Mouse (Mus musculus) lung, postnatal 0 days (tissue): ENCODE measurements around the gene Tdrkh.

Source experiments
- CTCF ChIP-seq: IDR thresholded peaks from 2 replicates; pipeline ENCODE4 v1.5.1; 2016; ENCODE audit warnings: antibody characterized with exemption, mild to moderate bottlenecking
- EP300 ChIP-seq: IDR thresholded peaks from 2 replicates; pipeline ENCODE4 v1.6.1; 2016; ENCODE audit warnings: antibody characterized with exemption, mild to moderate bottlenecking, control low read depth

DNA sequence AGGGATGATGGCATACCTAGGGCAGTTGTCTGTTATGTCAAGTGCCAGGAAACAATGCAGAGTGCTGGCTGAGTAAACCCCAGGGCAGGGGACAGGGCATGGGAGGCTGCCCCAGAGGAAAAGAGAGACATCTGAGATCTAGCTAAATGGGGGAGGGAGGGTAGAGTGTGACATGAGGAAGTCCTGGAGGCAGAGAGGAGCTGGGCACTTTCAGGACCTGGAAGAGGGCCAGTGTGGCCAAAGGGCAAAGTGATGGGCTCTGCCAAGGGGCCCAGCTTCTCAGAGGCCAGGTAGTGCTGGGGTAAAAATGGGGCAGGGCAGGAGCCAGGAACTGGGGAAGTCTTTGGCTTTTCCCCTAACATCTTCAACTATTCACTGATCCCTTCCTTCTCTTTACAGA, 38.4 kb upstream of the Tdrkh start:
- no peak for TF ChIP-seq EP300
- no peak for TF ChIP-seq CTCF
